Mouse (Mus musculus) ovary, postnatal 36 days (tissue): ENCODE measurements around the gene Abca1.

ENCODE experiments used
- DNase-seq: peaks from one replicate; pipeline ENCODE4 v3.0.0; 2022; ENCODE audit warnings: low spot score, mixed read lengths

Gene Abca1

GRCm38 (mm10) chr4:53149644-53150043, 10.1 kb downstream of the Abca1 start:
- DNase-seq, result no peak

GRCm38 (mm10) chr4:53148817-53149216, 10.9 kb downstream of the Abca1 start:
- no peak for DNase-seq

- DNase-seq, result no peak
These were observed 12.2 kb downstream of the Abca1 start for GRCm38 (mm10) chr4:53147454-53147853.

GRCm38 (mm10) chr4:53147046-53147445, 12.6 kb downstream of the Abca1 start:
- DNase-seq, result no peak

- DNase-seq, result no peak
These were observed 13.3 kb downstream of the Abca1 start for GRCm38 (mm10) chr4:53146227-53146949.

GRCm38 (mm10) chr4:53145434-53146168, 14.1 kb downstream of the Abca1 start:
- no peak for DNase-seq

GRCm38 (mm10) chr4:53144571-53144970, 15.1 kb downstream of the Abca1 start:
- no peak for DNase-seq

- no peak for DNase-seq
These were observed 15.7 kb downstream of the Abca1 start for GRCm38 (mm10) chr4:53144021-53144420.

GRCm38 (mm10) chr4:53140678-53141077, 19.0 kb downstream of the Abca1 start:
- DNase-seq, result no peak

GRCm38 (mm10) chr4:53139495-53139894, 20.2 kb downstream of the Abca1 start:
- no peak for DNase-seq

GRCm38 (mm10) chr4:53138974-53139373, 20.7 kb downstream of the Abca1 start:
- DNase-seq, result no peak

- no peak for DNase-seq
These were observed 22.6 kb downstream of the Abca1 start for GRCm38 (mm10) chr4:53137087-53137486.

GRCm38 (mm10) chr4:53134816-53135215, 24.9 kb downstream of the Abca1 start:
- no peak for DNase-seq

GRCm38 (mm10) chr4:53133995-53134394, 25.7 kb downstream of the Abca1 start:
- no peak for DNase-seq

GRCm38 (mm10) chr4:53131538-53131937, 28.2 kb downstream of the Abca1 start:
- no peak for DNase-seq

GRCm38 (mm10) chr4:53130622-53131517, 28.8 kb downstream of the Abca1 start:
- DNase-seq, result no peak

- DNase-seq, result no peak
These were observed 29.9 kb downstream of the Abca1 start for GRCm38 (mm10) chr4:53129716-53130301.

- DNase-seq, result no peak
These were observed 32.4 kb downstream of the Abca1 start for GRCm38 (mm10) chr4:53127266-53127665.

- no peak for DNase-seq
These were observed 32.9 kb downstream of the Abca1 start for GRCm38 (mm10) chr4:53126794-53127193.

GRCm38 (mm10) chr4:53124837-53125490, 34.7 kb downstream of the Abca1 start:
- no peak for DNase-seq

- DNase-seq, result no peak
These were observed 37.4 kb downstream of the Abca1 start for GRCm38 (mm10) chr4:53122310-53122709.
